Mouse (Mus musculus): ENCODE data around the gene 1110032A03Rik. TPM values are rescaled to one million over a fixed set of nuclear protein-coding genes. Genes with fewer than 3 reads are reported as not detected.

1110032A03Rik gene
- polyA plus RNA-seq, 1 experiment from 2014 or later = 56.0 TPM

DNA sequence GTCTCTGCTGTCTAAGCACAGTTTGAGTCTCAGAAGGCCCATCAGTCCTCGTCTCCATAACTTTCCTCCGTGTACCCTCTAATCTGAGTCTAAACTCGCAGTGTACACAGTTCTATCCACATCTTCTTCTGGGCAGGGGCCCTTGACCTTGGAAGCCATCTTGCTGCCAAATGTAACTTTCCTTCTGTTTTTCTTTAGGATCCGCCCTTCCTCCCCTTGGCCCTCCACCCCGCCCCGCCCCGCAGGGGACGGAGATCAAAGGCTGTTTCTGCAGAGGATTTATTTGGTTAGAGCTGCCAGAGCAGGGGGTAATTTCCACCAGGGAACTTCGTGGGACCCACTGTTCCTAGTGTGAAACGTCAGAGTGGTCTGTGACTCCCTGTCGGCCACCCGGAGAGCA is 54.3 kb downstream of the 1110032A03Rik start:
- H3K9ac ChIP-seq (ENCODE audit: low read depth, low read length) = no peak overlapping the region

DNA sequence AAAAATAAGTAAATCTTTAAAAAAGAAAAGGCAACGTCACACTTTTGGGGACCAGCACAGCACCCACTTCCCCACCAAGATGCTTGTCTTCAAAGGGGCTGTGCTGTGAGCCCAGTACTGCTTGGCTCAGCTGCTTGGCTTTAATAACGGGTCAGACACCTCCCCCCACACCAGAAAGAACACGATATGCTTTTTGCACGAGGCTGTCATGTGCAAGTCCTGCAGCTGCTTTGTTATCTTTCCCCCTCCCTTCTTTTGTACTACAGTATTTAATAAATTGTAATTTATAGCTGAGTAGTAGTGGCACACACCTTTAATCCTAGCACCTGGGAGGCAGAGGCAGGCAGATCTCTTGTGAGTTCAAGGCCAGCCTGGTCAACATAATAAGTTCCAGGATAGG is 56.4 kb downstream of the 1110032A03Rik start:
- Histone ChIP-seq H3K36me3 (ENCODE audit: control insufficient read depth, insufficient read depth, low read length) (peaks cover 2% of the 10 kb centered on the region; the same call in 1 of the 2 replicates), H3K4me2 (ENCODE audit: low read length) (no peak overlapping the region), H3K4me3 (ENCODE audit: low read depth, low read length) (no peak overlapping the region), H3K27ac (ENCODE audit: low read length) (no peak overlapping the region), H3K4me1 (ENCODE audit: control insufficient read depth, insufficient read depth, low read length) (peaks cover 14% of the 10 kb centered on the region), H3K9me3 (replicated peaks; ENCODE audit: control insufficient read depth, low read length, poor library complexity, severe bottlenecking) (no peaks in the 10 kb centered on the region), H3K9ac (ENCODE audit: low read depth, low read length) (no peak overlapping the region), H3K27me3 (ENCODE audit: control insufficient read depth, insufficient read depth, low read depth, low read length) (no peaks in the 10 kb centered on the region)
- no peak for ATAC-seq
- WGBS = 83% methylated on average over 4 of the region's 4 CpGs

More for the DNA sequence above, 54.3 kb downstream of the 1110032A03Rik start:
- H3K27ac ChIP-seq (ENCODE audit: low read length) = no peak overlapping the region
- peaks cover 2% of the 10 kb centered on the region; the same call in 1 of the 2 replicates for H3K36me3 ChIP-seq (ENCODE audit: control insufficient read depth, insufficient read depth, low read length)
- H3K9me3 ChIP-seq (replicated peaks; ENCODE audit: control insufficient read depth, low read length, poor library complexity, severe bottlenecking) = no peaks in the 10 kb centered on the region
- peaks cover 36% of the 10 kb centered on the region for H3K4me1 ChIP-seq (ENCODE audit: control insufficient read depth, insufficient read depth, low read length)
- H3K4me2 ChIP-seq (ENCODE audit: low read length) = no peak overlapping the region
- WGBS = 43% methylated on average over 12 of the region's 12 CpGs
- no peak overlapping the region for H3K4me3 ChIP-seq (ENCODE audit: low read depth, low read length)
- no peak for ATAC-seq
- no peaks in the 10 kb centered on the region for H3K27me3 ChIP-seq (ENCODE audit: control insufficient read depth, insufficient read depth, low read depth, low read length)

DNA sequence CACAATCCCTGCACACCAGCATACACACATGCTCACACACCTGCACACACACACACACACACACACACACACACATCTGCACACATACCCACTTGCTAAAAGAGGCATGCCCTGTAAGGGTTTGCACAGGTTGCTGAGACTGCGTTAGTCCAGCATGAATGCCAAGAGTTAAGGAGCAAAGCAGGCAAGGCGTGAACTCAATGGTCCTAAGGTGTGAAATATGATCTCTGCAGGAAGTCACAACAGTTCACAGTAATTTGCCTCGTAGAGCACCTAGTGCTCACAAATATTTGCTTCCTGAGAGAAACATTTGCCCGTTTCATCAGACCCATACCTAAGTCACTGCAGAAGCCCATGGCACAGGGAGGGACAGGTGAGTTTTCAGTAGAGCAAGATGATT is 61.1 kb downstream of the 1110032A03Rik start:
- Histone ChIP-seq H3K4me2 (ENCODE audit: low read length) (no peak overlapping the region), H3K27me3 (ENCODE audit: control insufficient read depth, insufficient read depth, low read depth, low read length) (no peaks in the 10 kb centered on the region), H3K36me3 (ENCODE audit: control insufficient read depth, insufficient read depth, low read length) (0 out of 2 replicates have a peak, but pooled peaks cover 4% of the 10 kb centered on the region), H3K4me1 (ENCODE audit: control insufficient read depth, insufficient read depth, low read length) (no peaks in the 10 kb centered on the region), H3K9ac (ENCODE audit: low read depth, low read length) (no peak overlapping the region), H3K9me3 (replicated peaks; ENCODE audit: control insufficient read depth, low read length, poor library complexity, severe bottlenecking) (no peaks in the 10 kb centered on the region), H3K4me3 (ENCODE audit: low read depth, low read length) (no peak overlapping the region), H3K27ac (ENCODE audit: low read length) (no peak overlapping the region)
- no peak for ATAC-seq
- WGBS = 70% methylated on average over 4 of the region's 4 CpGs

Other genes starting within 250 kb of the 1110032A03Rik start
- 114 and 124 TPM in 2 replicates for gene Pts, start 246.8 kb downstream of the 1110032A03Rik start, polyA plus RNA-seq (2015; fragmentation: Nextera tagmentation; extraction: Ambion mirVana)
- 21.0 and 26.0 TPM in 2 replicates for gene Il18, start 220.7 kb downstream of the 1110032A03Rik start, polyA plus RNA-seq (2015; fragmentation: Nextera tagmentation; extraction: Ambion mirVana)
- gene Bco2, start 220.3 kb downstream of the 1110032A03Rik start, polyA plus RNA-seq (2015; fragmentation: Nextera tagmentation; extraction: Ambion mirVana) = 0.44 and 0.60 TPM in 2 replicates
- 0.24 and 0.28 TPM in 2 replicates for gene Tex12, start 214.2 kb downstream of the 1110032A03Rik start, polyA plus RNA-seq (2015; fragmentation: Nextera tagmentation; extraction: Ambion mirVana)
- gene Sdhd, start 171.7 kb downstream of the 1110032A03Rik start, polyA plus RNA-seq (2015; fragmentation: Nextera tagmentation; extraction: Ambion mirVana) = 222 and 248 TPM in 2 replicates
- gene Timm8b, start 171.6 kb downstream of the 1110032A03Rik start, polyA plus RNA-seq (2015; fragmentation: Nextera tagmentation; extraction: Ambion mirVana) = 325 and 329 TPM in 2 replicates
- 5.7 and 5.9 TPM in 2 replicates for gene Pih1d2, start 158.2 kb downstream of the 1110032A03Rik start, polyA plus RNA-seq (2015; fragmentation: Nextera tagmentation; extraction: Ambion mirVana)
- gene Nkapd1, start 158.1 kb downstream of the 1110032A03Rik start, polyA plus RNA-seq (2015; fragmentation: Nextera tagmentation; extraction: Ambion mirVana) = 16.4 and 19.8 TPM in 2 replicates
- gene Dlat, start 115.7 kb downstream of the 1110032A03Rik start, polyA plus RNA-seq (2015; fragmentation: Nextera tagmentation; extraction: Ambion mirVana) = 47.0 and 54.3 TPM in 2 replicates
- gene Dixdc1, start 36.0 kb downstream of the 1110032A03Rik start, polyA plus RNA-seq (2015; fragmentation: Nextera tagmentation; extraction: Ambion mirVana) = 37.8 and 41.0 TPM in 2 replicates
- 1.2 and 2.5 TPM in 2 replicates for gene 2310030G06Rik, start 29.0 kb downstream of the 1110032A03Rik start, polyA plus RNA-seq (2015; fragmentation: Nextera tagmentation; extraction: Ambion mirVana)
- 8.1 and 9.1 TPM in 2 replicates for gene Cryab, start 24.2 kb downstream of the 1110032A03Rik start, polyA plus RNA-seq (2015; fragmentation: Nextera tagmentation; extraction: Ambion mirVana)
- gene Hspb2, start 23.2 kb downstream of the 1110032A03Rik start, polyA plus RNA-seq (2015; fragmentation: Nextera tagmentation; extraction: Ambion mirVana) = 0.84 and 0.91 TPM in 2 replicates
- 10.7 and 11.7 TPM in 2 replicates for gene Fdxacb1, start 7.3 kb downstream of the 1110032A03Rik start, polyA plus RNA-seq (2015; fragmentation: Nextera tagmentation; extraction: Ambion mirVana)
- gene Alg9, start 501 bp downstream of the 1110032A03Rik start, polyA plus RNA-seq (2015; fragmentation: Nextera tagmentation; extraction: Ambion mirVana) = 57.2 and 61.5 TPM in 2 replicates
- 38.8 and 42.7 TPM in 2 replicates for gene Ppp2r1b, start 69.8 kb upstream of the 1110032A03Rik start, polyA plus RNA-seq (2015; fragmentation: Nextera tagmentation; extraction: Ambion mirVana)
- gene Sik2, start 233.6 kb upstream of the 1110032A03Rik start, polyA plus RNA-seq (2015; fragmentation: Nextera tagmentation; extraction: Ambion mirVana) = 19.5 and 20.2 TPM in 2 replicates

Data from midbrain, embryonic 16.5 days (tissue).